Mouse (Mus musculus): Measurements from ENCODE around the gene Grik3.
A peak's percentile ranks its signal among the peaks of the same experiment; 100 is the strongest.

Grik3 gene

DNA sequence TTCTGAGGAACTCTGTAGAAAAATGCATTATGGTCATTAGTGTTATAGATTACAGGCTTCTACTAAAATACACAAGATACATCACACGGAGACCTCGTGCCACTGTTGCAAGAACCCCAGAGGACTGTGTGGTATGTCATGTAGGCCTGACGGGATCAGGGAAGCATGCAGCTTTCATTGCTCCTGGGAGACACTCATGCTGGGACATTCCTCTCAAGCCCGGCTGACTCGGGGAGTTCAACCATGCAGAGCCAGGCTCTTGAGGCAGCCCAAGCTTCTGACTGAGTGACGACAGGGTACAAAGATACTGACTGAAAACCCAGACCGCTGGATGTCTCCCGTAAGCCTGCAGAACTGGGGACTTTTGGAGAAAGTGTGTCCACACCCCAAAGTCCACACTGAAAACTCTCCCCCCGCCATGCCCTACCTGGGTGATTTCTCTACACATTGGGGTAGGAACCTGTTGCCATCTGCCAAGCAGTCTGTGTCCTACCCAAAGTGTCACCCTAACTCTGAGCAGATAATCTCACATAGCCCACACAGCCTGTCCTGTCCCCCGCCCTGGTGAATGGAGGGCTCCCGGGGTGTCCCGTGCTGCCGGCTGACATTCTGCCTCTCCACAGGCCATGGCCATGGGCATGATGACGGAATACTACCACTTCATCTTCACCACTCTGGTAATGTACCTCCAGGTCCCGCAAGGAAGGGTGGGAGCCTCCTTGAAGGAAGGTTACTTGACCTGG lies 150.6 kb downstream of the Grik3 start:
- no peak for DNase-seq (ENCODE audit: extremely low spot score)

DNA sequence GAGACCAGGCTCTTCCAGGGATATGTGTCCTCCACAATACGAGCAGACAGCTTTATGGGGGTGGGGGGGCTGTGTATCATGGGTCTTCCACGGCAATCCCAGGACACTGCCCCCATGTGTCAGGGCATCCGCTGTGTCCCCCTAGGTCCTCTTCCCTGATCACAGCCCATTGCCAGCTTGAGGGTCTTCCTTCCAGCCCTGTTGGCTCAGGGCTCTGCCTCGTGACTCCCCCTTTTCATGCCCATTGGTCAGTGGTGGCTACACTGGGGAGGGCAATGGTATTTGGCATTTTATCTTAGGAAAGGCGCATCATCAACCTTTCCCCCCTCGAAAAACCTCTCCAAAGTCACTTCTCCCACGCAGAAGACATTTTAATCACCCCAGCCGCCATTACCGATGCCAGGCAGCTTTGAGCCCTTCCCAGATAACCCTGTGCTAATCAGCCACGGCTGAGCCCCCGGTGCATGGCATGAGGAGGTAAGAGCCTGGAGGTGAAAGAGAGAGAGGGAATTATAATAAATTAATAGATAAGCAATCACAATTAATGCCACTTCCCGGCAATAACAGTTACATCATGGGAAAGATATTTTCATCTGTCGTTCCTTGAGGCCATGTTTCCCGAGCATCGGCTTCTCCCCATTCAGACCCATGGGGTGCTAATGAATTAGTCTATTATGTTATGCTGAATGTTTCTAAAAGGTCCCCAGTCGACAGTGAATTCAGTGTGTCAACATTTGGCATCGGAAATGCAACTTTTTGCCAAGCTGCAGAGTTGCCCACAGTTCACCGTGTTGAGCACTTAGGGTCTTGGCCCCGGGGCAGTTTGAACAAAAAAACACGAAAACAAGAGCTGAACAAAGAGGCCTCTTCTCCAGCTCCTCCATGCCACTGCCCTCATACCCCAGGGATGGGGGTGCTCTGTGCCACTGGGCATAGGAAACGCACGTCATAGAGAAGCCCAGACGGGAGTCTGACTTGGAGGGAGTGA lies 154.4 kb downstream of the Grik3 start:
- no peak for DNase-seq (ENCODE audit: extremely low spot score)

DNA sequence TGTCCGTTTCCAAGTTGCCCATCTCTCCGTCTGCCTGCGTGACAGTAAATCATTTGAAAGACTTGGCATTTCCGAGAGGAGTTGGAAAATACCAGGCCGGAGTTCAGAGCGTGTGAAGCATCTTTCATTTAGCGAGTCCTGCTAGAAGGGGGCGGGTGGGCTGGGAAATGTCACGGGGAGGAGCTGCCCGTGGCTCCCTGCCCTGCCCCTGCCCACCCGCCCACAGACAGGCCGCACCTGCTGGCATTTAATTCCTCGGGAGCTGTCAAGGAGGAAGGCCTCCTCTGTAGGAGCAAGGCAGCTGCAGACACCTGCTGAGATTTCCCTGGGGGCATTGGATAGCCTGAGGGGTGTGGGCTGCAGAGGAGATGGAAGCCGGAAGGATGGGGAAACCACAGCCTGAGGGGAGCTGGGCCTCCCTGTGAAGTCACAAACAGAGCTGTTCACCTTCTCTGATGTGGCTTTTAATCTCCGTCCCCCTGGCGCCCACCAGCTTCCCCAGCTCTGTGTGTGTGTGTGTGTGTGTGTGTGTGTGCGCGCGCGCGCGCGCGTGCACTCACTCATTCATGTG lies 161.3 kb downstream of the Grik3 start:
- DNase-seq (ENCODE audit: extremely low spot score): peak; percentile 14

DNA sequence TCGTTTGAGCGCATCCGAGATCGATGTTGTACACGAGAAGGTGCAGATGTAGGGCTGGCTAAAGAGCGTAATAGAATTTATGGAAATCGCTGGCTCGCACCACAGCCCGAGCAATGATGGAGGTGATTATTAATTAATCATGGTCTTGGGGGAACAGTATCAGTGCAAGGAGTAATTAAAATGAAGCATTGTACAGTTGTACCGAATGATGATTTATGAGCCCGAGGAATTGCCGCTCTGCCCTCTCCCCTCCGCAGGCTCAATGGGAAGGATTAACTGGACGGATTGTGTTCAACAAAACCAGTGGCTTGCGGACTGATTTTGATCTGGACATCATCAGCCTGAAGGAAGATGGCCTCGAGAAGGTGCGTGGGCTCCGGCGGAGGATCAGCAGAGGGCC lies 165.5 kb downstream of the Grik3 start:
- DNase-seq (ENCODE audit: extremely low spot score): no peak

DNA sequence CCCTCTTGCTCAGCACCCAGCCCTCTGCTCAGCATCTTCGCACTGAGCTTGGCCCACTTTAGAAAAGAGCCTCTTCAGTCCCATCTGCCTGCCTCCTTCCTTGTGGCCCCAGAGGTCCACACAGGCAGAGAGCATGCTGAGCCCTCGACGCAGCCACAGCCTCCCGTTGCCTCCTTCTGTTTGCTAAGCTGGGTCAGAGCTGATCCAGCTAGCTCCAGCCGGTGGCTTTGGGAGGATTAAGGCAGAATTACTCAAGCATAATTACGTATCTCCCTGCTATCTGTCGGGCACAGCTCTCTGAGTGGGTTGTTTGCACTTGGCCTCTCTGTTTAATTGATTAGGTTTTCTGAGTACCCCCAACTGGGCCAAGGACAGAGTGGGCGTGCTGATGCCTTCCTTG lies 167.9 kb downstream of the Grik3 start:
- no peak for DNase-seq (ENCODE audit: extremely low spot score)

DNA sequence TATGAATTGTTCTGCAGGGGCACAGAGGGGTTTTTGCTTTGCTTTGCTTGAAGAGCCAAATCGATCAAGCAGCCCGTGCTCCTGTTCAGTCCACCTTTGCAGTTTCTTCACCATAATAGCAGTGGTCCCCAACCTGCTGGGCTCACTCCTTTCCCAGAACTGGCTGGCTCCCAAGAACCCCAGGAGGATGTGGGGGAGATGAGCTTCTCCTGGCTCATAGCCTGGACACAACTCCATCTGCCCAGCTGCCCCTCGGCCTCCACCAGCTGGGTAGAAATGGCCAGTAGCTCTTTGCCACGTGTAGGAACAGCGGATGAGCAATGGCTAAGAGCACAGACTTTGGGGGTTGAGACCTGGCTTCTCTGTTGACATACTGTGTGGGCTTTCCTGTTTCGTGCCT lies 171.5 kb downstream of the Grik3 start:
- no peak for DNase-seq (ENCODE audit: extremely low spot score)

DNA sequence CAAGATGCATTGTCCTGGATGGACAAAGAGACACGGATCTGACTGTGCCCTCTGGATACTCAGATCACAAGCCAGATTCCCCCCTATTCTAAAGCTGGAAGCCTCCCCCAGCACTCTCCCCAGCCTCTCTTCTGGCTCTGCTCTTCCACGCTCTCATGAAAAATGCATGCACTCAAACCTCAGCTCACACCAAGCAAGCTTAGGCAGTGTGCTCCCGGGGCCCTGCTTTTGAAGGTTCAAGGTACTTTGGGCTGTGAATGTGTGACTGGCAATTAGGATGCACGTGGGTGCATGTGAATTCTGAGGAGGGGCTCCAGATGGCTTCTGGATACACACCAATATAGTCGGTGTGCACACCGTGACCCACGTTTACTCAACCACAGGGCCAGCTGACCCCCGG lies 172.8 kb downstream of the Grik3 start:
- DNase-seq (ENCODE audit: extremely low spot score): no peak

DNA sequence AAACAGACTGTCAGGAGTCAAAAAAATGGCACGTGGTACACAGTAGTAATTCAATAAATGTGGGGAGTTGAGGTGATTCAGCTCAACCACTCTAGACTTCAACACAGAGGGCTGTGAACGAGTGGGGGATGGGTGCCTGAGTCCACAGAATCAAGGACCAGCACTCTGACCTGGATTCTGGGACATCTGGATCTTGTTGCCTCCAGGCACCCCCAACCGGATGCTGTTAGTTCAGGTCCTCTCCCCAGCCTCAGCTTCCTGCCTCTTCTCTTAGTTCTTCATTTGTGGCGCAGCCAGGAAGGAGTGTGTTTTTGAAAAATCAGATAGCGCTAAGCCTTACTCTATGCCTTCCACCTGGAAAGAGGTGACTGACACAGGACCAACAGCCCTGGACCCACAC lies 175.5 kb downstream of the Grik3 start:
- DNase-seq (ENCODE audit: extremely low spot score): no peak

DNA sequence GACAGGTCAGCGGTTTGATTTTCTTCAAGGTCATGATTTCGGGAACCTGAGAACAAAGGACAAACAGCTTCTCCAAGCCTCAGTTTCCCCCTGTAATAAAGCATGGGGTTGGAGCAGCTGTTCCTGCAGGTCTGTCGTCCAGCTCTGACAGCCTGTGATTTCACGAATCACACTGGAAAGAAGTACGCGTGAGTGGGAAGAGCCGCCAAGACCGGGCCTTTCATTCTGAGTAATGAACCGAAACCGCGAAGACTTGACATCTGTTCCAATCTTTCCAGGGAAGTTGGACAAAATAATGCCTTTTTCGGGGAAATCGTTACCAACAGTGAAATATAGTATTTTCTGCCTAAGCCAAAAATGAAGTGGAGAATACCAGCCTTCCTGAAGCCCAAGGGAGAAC lies 191.5 kb downstream of the Grik3 start:
- no peak for DNase-seq (ENCODE audit: extremely low spot score)

DNA sequence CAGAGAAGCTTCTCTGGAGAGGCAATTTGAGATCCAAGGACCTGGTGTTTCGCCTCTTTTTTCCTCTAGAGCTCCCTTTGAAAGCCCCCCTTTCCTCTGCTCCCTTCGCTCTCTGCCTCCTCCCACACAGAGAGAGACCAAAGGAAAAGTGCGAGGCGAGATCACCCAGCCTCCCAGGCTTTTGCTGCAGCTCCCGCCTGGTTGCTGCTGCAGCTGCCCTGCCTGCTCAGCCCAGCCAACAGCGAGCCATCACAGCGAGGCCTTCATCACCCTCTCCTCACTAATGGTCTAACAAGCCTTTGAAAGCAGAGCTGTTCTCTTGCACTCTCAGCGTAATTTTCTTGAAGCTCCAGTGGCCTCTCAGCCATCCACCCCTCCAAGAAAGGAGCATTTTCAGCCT lies 196.6 kb downstream of the Grik3 start:
- DNase-seq (ENCODE audit: extremely low spot score): no peak

DNA sequence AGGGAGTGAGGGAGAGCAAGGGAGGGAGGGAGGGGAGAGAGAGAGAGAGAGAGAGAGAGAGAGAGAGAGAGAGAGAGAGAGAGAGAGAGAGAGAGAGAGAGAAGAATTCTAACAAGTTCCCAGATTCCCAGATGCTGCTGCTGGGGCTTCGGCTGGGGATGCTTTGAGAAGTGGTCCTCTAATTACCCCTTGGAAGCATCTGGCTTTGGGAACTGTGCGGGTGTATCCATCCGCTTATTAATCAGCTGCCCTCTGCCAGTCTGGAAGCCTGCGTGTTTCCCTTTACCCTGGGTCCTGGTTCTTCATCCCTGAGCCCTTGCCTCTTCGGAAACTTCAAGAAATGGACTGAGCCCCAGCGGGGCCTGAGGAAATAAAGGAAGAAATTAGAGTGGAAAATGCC lies 204.9 kb downstream of the Grik3 start:
- DNase-seq (ENCODE audit: extremely low spot score): no peak

DNA sequence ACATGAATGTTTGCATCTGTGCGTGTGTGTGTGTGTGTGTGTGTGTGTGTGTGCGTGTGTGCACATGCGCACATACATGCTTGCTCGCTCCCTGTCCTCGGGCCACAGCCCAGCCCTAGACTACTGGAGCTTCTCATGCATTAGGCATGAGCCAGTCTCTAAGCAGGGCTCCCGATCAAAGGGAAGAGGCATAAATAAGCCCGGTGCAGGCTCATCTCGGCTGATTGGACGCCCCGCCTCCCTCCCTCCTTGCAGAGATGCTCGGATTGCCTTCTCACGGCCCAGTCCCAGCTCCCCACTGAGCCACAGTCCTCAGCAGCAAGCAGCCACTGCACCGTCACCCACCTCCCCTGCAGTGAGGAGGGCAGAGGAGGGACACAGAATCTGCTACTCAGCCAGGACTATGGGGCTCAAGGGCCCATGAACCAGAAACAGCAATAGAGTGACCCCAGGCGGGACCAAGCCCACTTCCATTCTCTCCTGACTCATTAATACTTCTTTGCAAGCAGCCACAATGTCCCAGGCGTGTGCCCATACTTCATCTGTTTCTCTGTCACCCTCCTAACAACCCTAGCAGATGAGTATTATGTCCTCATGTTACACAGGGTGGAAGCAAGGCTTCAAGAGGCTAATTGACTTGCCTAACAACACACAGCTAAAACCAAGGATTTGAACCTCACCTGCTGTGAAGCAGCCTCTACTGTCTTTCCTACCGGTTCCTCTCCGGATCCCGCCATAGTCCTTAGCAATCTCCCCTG lies 205.9 kb downstream of the Grik3 start:
- peak; percentile 54 for DNase-seq (ENCODE audit: extremely low spot score)

DNA sequence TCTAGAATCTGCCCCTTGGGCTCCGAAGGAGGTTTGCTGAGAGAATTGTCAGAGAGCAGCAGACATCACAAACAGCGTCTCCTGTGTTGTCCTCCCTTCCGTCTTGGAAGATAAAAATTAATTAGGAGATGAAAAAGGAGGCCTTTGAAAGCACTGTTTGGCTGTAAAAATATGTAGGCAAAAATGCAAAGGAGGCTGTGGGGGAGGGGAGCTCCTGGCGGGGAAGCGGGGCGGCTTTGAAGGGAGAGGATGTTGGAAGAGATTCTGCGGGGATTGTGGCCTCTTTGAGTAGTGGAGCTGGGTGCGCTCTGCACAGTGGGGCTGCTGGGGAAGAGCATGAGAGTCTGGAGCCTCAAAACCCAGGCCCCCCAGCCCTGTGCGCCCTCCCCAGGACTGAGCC lies 207.1 kb downstream of the Grik3 start:
- no peak for DNase-seq (ENCODE audit: extremely low spot score)

DNA sequence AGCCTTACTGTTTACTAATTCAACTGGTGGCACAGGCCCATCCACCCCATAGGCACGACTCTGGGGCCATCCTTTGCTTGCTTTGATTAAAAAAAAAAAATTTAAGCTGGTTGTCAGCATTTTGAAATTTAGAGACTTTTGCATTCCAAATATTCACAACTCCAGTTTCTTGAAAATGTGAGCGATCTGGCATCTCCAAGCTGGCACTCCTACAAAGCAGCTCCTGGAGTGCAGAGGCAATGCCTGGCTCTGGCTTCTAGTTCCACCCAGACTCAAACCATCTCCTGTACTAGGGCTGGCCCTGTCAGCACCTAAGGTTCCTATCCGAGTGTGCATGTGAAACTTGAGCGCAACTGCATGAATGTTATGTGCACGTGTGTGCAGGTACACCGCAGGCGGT lies 208.6 kb downstream of the Grik3 start:
- no peak for DNase-seq (ENCODE audit: extremely low spot score)

DNA sequence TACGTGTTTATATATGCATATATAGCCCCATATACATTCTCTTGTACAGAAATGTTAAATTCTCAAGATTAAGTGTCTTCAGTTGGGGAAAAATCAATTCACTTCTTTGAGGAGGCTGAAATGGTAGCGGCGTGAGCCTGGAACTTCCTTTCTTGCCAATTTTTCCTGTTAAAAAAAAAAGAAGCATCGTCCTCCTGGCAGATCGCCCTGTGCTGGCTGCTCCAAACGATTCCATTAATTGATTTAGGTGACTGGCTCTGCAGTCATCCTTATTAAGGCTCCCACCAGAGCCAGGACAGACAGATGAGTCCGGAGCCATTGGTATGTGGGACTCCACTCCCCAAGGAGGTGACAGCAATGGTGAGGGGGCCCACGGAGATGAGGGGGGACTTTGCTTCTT lies 209.8 kb downstream of the Grik3 start:
- no peak for DNase-seq (ENCODE audit: extremely low spot score)

DNA sequence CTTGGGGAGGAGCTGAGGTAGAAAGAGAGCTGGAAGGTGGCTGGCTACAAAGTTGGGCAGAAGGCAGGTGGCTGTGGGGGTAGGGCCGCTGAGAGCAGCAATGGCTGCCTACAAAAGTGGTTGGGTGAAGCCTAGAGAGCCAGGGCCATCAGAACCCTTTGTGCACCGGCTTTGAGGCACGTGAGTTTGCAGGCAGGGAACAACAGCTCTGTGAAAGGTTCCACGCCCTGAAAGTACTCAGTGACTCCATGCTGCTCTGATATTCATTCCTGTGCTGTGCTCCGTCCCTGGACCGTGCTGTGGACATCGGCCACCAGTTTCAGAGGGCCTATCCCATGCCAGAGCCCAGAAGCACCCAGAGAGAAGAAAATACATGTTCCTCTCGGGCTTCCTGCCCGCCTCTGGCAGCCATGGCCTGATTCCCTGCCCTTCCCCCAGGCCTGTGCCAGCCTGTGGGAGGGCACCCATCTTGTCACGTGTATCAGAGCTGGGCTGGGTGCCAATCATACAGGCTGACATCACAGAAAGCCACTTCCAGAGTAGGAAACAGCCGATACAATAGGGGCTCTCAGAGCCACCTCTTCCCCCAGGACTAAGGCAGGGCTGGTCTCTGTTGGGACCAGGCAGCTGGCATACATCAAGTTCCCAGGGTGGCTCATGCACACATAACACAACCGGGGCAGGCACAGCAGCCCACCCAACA lies 212.3 kb downstream of the Grik3 start:
- no peak for DNase-seq (ENCODE audit: extremely low spot score)

DNA sequence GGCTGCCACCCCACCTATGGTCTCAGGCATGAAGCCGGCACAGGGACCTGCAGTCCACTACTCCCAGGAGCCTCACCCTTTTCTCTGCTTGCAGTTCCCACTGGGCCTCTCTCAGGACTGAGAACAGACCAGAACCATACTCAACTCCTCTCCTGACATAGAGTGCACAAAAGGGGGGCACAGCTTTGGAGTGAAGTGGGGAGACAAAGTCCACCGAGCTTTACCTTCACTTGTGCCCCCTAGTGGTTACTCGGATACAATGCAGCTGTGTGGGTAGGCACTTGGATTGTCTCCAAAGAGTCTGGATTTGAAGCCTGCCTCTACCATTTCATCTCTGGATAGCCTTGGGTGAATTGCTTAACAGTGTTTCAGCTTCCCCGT lies 212.8 kb downstream of the Grik3 start:
- no peak for DNase-seq (ENCODE audit: extremely low spot score)

DNA sequence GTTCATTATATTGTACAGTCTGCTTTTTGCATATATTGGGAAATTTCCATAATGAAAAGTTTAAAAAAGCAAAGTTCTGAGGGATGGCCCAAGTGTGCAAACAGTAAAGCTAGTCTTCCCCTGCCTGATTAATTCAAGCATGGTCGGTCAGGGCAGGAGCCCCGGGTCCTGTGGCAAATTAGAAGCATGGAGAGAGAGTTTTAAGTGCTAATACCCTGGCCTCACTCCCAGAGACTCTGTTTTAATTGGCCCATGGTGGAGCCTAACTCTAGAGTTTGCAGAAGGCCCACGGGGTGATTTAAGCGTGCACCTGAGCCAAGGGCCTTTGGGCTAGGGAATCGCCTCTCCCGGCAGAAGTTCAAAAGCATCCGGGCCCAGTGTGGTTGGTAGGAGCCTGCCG lies 215.2 kb downstream of the Grik3 start:
- DNase-seq (ENCODE audit: extremely low spot score): no peak

DNA sequence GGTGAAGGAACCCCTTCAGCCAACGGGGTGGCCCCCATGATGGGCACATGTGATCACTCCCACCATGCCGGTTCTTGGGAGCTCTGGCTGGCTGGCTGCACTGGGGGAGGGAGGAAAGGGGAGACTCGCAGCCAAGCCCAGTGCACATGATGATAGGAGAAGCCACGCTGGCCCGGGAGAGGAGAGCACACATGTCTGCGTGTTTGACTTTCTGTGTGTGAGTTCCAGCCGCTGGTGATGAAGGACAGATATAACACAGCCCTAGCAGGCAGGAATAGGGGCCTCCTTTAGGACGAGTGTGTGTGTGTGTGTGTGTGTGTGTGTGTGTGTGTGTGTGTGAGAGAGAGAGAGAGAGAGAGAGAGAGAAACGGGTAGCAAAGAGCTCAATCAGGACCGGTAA lies 219.2 kb downstream of the Grik3 start:
- DNase-seq (ENCODE audit: extremely low spot score): no peak

DNA sequence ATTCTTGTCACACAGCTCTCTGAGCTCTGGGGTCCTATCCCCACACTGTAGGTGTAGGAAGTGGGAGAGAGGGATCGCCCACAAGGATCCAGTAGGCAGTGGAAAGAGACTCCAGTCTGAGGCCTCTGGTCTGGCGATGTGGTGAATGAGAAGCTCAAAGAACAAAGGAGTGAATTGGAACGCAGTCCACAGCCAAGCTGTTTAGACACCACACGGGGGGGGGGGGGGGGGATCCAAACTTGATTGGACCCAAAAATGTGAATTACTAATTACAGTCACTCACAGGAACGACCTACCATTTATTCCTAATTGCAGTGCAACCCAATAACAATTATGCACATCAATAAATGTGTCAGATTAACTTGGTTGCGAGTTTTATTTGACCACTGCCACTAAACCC lies 227.4 kb downstream of the Grik3 start:
- no peak for DNase-seq (ENCODE audit: extremely low spot score)

DNA sequence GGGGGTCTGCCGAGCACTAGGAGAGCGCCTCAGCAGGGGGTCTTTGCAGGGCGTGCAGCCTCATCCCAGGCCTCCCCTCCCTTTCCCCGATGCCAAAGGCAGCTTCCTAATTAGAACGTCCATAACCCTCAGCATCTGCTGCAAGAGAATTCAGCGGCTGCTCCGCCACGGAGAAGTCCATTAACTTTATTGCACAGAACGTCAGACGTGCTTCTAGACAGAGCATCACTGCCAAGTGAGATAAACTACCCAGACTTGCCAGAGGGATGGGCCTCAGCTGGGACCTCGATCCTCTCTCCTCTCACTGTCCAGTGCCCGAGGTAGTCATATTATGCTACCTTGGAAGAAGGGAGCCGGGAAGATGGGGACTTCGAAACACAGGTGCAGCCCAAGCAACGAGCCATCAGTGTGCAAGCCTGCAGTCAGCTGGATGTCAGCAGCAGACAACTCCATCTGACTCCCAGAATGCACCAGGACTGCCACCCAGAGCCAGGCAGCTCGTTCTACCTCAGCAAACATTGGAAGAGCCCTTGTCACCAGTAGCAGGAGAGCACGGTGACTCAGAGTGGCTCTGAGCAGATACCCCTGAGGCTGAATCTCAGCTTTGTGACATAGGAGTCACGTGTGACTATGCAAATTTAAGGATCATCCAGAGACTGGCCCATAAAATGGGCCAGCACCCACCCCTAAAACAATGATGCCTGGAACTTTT lies 228.1 kb downstream of the Grik3 start:
- DNase-seq (ENCODE audit: extremely low spot score): no peak
